In the genomic region with DNA sequence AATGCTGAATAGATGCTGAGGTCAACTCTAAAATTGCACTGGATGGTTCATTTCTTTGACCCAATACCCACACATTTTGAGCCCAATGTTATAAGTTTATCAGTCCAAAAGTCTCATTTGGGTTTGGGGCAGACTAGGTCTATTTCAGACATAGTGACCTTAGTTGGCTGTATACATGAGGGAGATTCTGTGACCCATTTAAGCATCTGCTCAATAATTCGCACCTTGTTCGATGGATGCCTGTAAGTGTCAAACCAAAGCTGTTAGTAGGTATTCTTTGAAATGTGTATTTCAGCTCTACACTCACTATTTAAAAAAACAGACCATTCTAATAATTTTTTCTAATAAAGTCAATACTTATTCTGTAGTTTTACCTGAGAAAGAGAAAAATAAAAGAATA, we compare ENCODE assay signal across 13 mouse cellular contexts.
"Had no signal": no experiment of that assay in that cellular context is flagged by ENCODE, and none has a peak within 500 bp of the region (broad histone marks: within the 10 kb centered on the region; RNA-seq: fewer than 3 reads in every experiment).

No protein-coding gene starts in this region.

- H3K9ac ChIP-seq: lung, embryonic 14.5 days; midbrain, embryonic 13.5 days; midbrain, embryonic 15.5 days; neural tube, embryonic 12.5 days; stomach, embryonic 15.5 days had no signal

- ATAC-seq: midbrain, embryonic 13.5 days; midbrain, embryonic 15.5 days had no signal

- H3K36me3 ChIP-seq: midbrain, embryonic 13.5 days; midbrain, embryonic 15.5 days; neural tube, embryonic 12.5 days; stomach, embryonic 15.5 days had no signal

- H3K4me3 ChIP-seq: megakaryocyte, embryonic 14.5 days; midbrain, embryonic 13.5 days; midbrain, embryonic 15.5 days; neural tube, embryonic 12.5 days; stomach, embryonic 15.5 days had no signal

- H3K27me3 ChIP-seq: megakaryocyte, embryonic 14.5 days; midbrain, embryonic 13.5 days; midbrain, embryonic 15.5 days; neural tube, embryonic 12.5 days; stomach, embryonic 15.5 days had no signal

- H3K9me3 ChIP-seq: megakaryocyte, embryonic 14.5 days; midbrain, embryonic 13.5 days; midbrain, embryonic 15.5 days; neural tube, embryonic 12.5 days; stomach, embryonic 15.5 days had no signal

- H3K4me2 ChIP-seq: lung, embryonic 14.5 days; midbrain, embryonic 11.5 days; midbrain, embryonic 13.5 days; midbrain, embryonic 15.5 days; neural tube, embryonic 12.5 days; stomach, embryonic 15.5 days had no signal

- H3K27ac ChIP-seq: macrophage; midbrain, embryonic 13.5 days; midbrain, embryonic 15.5 days; neural tube, embryonic 12.5 days; stomach, embryonic 15.5 days; stomach, postnatal 0 days had no signal

- DNase-seq: right cerebral cortex, postnatal 14 days; thymus, adult 2 months; thymus, postnatal 25 days; thymus, postnatal 4 days had no signal

- H3K4me1 ChIP-seq: megakaryocyte, embryonic 14.5 days; midbrain, embryonic 15.5 days; stomach, embryonic 15.5 days had no signal
